Mouse (Mus musculus) kidney, adult 9 months (tissue): Measurements from ENCODE around the gene Uts2b.

Experiments used
- DNase-seq: peaks from one replicate; pipeline ENCODE4 v3.0.0; 2022

The Uts2b gene

GRCm38 (mm10) chr16:27370191-27370590, at the start of gene Uts2b:
Gene Uts2b, minus strand, starts transcription at chr16:27370239.
- DNase-seq: no peak

- DNase-seq: no peak
These were observed 47.6 kb upstream of the Uts2b start for GRCm38 (mm10) chr16:27417632-27418031.

- DNase-seq: no peak
These were observed 47.0 kb upstream of the Uts2b start for GRCm38 (mm10) chr16:27416937-27417584.

GRCm38 (mm10) chr16:27404107-27404506, 34.1 kb upstream of the Uts2b start:
- DNase-seq: no peak

- DNase-seq: no peak
These were observed 31.5 kb upstream of the Uts2b start for GRCm38 (mm10) chr16:27401579-27401978.

GRCm38 (mm10) chr16:27399719-27400253, 29.7 kb upstream of the Uts2b start:
- no peak for DNase-seq

GRCm38 (mm10) chr16:27399026-27399718, 29.1 kb upstream of the Uts2b start:
- no peak for DNase-seq

- no peak for DNase-seq
These were observed 26.9 kb upstream of the Uts2b start for GRCm38 (mm10) chr16:27396951-27397350.

- peak; percentile 15 for DNase-seq
These were observed 25.4 kb upstream of the Uts2b start for GRCm38 (mm10) chr16:27395251-27396037.

- no peak for DNase-seq
These were observed 21.8 kb upstream of the Uts2b start for GRCm38 (mm10) chr16:27391845-27392244.

- no peak for DNase-seq
These were observed 20.3 kb upstream of the Uts2b start for GRCm38 (mm10) chr16:27390306-27390705.

GRCm38 (mm10) chr16:27389534-27390282, 19.7 kb upstream of the Uts2b start:
- peak; percentile 21 for DNase-seq

- peak; percentile 84 for DNase-seq
These were observed 18.9 kb upstream of the Uts2b start, which contains the start of gene Ccdc50 for GRCm38 (mm10) chr16:27388761-27389451. Gene Ccdc50, plus strand, starts transcription at chr16:27388869.

- DNase-seq: peak; percentile 87
These were observed 17.9 kb upstream of the Uts2b start for GRCm38 (mm10) chr16:27387634-27388611.

GRCm38 (mm10) chr16:27386850-27387407, 16.9 kb upstream of the Uts2b start:
- no peak for DNase-seq

GRCm38 (mm10) chr16:27385649-27386048, 15.6 kb upstream of the Uts2b start:
- no peak for DNase-seq

GRCm38 (mm10) chr16:27384893-27385603, 15.0 kb upstream of the Uts2b start:
- DNase-seq: no peak

GRCm38 (mm10) chr16:27382217-27382616, 12.2 kb upstream of the Uts2b start:
- DNase-seq: no peak

- no peak for DNase-seq
These were observed 6.5 kb upstream of the Uts2b start for GRCm38 (mm10) chr16:27376556-27376955.

GRCm38 (mm10) chr16:27375318-27375717, 5.3 kb upstream of the Uts2b start:
- peak; percentile 88 for DNase-seq
